Mouse (Mus musculus) skeletal muscle tissue, postnatal 0 days (tissue): ENCODE measurements around the gene Fbxw17. TPM values are rescaled to one million over a fixed set of nuclear protein-coding genes. Genes with fewer than 3 reads are reported as not detected.

ENCODE experiments used
- polyA plus RNA-seq: library from polyadenylated mRNA; unstranded; fragments of >200 nt; fragmentation: Nextera tagmentation; extraction: Ambion mirVana; gene quantifications from 2 replicates; pipeline ENCODE4 v1.2.1, GENCODE M21; 2015

Fbxw17 gene
- polyA plus RNA-seq: 19.1 and 20.4 TPM in 2 replicates

DNA sequence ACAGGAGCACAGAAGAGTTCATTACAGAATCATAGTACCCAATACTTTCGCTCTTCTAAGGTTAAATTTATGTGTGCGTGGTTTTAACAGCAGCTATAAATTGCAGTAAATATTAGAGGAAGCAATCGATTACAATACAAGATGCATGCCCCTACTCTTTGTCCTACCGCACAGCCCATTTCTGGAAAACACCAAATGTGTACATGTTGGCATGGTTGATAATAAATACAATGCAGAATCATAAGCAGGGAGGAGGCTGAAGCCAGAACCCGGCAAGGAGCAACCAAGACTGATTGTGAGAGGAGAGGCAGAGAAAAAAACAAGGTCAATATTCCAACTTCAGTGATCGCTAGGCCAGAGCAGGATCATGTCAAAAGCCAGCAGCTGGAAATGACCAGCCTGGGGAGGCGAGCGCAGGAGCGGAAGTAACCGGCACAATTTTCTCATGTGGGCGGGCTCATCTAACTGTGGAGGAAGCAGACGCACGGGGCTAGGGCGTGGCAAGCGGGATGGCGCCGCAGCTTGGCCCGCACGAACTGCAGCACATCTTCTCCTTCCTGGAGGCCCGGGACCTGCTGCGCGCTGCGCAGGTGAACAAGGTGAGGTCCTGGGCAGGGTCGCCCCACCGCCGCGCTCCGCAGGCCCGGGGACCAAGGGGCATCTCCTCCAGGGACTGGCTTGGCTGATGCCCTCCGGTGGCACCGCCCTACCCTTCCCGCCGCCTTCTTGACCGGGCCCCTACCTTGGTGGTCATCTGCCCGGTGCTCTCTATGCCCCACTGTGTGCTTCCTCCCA is at the start of gene Fbxw17:
Gene Fbxw17 (plus strand): TSS at position 476 of the 795 bp plus-strand sequence.

DNA sequence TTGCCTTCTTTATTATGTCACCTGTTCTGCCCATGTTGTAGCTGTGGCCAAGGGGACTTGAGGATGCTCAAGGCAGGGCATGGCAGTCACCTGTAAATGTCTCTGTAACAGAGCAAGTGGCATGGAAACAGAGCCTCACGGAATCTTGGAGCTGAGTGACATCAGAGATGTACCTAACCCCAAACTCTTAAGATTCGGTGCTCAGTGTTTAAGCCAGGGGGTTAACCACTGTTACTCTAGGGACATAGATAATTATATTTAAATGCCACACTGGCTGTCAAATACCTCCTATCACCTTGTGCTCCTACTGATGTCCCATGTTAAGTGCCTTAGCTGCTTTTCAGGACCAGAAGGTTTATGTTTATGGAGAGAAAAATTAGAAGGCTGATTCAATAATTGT is 26.1 kb downstream of the Fbxw17 start, which contains the start of gene Gm47429:
Gene Gm47429 (minus strand): TSS at position 101 of the 400 bp plus-strand sequence.

DNA sequence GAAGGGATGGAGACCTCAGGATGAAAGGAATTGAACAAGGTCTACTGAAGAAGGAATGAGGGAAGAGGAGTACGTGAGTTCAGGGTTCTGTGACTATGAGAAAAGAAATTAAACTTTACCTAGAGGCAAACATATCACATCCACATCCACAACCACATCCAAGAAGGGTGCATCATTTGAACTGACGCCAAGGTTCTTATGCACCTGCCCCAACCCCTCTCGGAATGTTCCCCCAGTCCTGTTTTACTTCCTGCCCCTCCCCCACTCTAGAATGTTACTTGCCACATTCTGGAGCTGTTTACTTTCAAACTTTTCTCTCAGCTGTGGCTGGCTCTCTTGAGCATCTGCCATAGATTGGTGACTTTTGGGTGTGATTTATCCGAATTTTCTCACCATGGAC is 49.3 kb downstream of the Fbxw17 start, which contains the start of gene Nutm2:
Gene Nutm2 (plus strand): TSS at position 301 of the 400 bp plus-strand sequence.

Other genes starting within 250 kb of the Fbxw17 start
- not detected in 2 replicates for gene Gm906, start 167.6 kb upstream of the Fbxw17 start, polyA plus RNA-seq
- not detected in 2 replicates for gene Gm47429, start 26.0 kb downstream of the Fbxw17 start, polyA plus RNA-seq
- gene Nutm2, start 49.4 kb downstream of the Fbxw17 start, polyA plus RNA-seq: not detected in 2 replicates
- gene Gm904, start 225.4 kb downstream of the Fbxw17 start, polyA plus RNA-seq: not detected in 2 replicates